Mouse (Mus musculus): Measurements from ENCODE around the gene Psmb7.

The Psmb7 gene

DNA sequence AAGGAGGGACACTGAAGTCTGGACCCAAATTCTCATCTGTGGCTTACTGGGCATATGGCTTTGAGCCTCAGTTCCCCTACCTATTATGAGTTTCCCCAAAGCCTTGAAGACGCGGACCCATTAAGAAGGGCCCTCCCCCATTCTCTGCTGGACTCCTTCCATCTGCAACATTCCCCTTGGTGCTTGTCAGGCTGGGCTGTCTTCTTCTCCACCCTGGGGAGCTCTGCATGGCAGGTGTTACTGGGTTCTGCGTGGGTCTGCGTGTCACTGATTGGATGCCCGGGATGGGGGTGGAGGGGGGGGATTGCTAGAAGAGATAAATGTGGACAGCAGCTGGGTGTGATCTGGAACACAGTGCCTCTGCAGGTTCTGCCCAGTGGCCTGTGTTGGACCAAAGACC is 97.1 kb downstream of the Psmb7 start:
- TF ChIP-seq GATA4 (IDR thresholded peaks at IDR 0.05; ENCODE audit: insufficient replicate concordance, low read length), result no peak

DNA sequence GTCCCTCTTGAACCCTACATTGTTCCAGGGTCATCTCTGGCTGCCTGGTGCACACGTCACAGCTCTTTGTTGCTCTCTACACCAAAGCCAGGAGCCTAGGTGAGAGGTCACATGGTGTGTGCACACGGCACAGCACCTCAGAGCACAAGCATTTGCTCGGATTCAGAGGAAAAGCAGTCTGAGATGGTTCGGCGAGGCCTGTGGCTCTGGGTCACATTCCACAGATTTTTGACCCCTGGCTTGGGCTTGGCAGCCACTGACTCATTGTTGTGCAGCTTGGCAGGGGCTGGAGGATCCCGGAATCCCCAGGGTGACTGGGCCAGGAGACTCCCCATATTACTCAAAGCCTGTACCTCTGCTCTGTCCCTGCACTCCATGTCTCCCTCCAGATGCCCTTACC is 97.7 kb downstream of the Psmb7 start:
- TF ChIP-seq GATA4 (IDR thresholded peaks at IDR 0.05; ENCODE audit: insufficient replicate concordance, low read length), result no peak

DNA sequence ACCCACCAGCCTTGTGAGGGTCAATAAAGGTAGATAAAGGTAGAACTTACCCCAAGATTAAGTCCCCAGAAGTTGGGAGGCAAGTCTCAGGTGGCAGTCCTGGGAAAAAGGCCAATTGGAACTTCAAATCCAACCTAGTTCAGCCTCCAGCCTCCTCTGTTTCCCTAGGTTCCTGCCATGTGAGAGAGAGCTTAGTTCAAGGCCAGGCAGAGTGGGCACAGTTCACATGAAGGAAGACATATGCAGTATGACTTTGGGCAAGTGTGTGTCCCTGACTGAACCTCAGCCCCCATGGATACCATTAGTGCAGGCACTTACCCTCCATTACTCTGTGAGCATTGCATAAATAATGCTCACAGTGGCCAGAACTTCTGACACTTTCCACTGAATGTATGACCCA is 98.2 kb downstream of the Psmb7 start:
- TF ChIP-seq GATA4 (IDR thresholded peaks at IDR 0.05; ENCODE audit: insufficient replicate concordance, low read length), result no peak

DNA sequence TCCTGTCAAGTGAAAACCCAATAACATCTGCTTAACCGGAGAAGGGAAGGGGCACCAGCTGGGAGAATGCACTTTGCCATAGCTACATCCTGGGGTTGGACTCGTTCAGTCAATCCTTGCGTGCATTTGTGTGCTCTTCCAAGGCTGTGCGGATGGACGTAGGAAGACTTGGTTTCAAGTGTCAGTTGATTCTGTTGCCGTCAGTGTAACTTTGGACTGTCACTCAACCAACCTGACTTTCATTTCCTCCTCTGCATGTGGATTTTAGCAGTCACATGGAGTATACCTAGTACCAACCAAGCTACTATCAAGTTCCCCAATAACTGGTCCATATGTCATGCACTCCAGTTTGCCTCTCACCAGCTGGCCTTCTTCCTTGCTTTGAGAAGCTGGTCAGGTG is 98.9 kb downstream of the Psmb7 start:
- TF ChIP-seq GATA4 (IDR thresholded peaks at IDR 0.05; ENCODE audit: insufficient replicate concordance, low read length), result no peak

DNA sequence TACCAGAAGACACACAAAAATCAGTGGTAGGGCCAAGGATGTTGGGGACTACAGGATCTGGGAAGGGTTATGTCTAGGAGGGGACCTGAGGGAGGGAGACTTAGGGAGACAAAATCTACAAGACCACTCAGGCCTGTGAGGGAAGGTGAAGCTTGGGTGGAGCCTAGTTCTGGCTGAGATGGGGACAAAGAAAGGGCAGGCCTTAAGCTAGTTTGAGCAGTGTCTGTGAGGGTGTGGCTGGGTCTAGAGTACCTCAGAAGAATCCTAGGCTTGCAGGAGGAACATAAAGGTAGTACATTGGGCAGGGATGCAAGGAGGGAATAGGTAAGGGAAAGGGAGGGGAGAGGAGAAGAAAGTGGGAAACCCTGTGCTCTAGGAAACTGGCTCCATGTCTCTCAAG is 99.5 kb downstream of the Psmb7 start:
- TF ChIP-seq GATA4 (IDR thresholded peaks at IDR 0.05; ENCODE audit: insufficient replicate concordance, low read length), result no peak

DNA sequence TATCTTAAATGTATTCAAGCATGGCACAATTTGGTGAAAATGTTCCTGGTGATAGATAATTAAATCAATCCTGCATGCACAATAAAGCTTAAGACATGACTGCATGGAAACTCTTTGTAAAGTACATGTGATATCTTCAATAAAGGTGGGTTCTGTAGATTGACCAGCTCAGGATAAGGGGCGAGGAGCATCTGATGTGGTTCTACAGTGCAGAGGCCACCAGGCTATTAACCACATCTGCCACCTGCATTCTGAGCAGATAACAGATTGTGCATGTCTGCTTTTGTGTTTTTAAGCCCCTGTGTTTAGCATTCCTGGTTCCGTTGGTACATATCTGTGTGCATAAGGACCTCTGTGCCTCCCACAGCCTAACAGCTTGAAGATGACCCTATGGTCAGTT is 100.7 kb downstream of the Psmb7 start:
- no peak for TF ChIP-seq GATA4 (IDR thresholded peaks at IDR 0.05; ENCODE audit: insufficient replicate concordance, low read length)

DNA sequence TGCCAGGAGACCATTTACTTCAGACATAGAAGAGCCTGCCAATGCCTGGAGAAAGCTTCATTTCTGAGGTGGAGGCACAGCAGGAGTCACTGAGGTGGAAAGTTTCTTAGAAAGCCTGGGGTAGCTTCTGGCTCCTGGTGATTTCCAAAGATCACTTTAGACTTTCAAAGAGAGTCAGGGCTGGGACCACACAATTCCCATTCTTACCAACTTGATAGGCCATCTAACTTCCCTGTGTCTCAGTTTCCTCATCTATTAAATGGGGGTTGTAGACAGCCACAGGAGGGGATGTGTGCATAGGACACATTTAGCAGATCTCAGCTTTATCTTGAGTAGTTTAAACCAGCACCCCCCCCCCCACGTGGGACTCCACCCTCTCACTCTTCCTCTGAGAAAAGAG is 101.5 kb downstream of the Psmb7 start:
- no peak for TF ChIP-seq GATA4 (IDR thresholded peaks at IDR 0.05; ENCODE audit: insufficient replicate concordance, low read length)

DNA sequence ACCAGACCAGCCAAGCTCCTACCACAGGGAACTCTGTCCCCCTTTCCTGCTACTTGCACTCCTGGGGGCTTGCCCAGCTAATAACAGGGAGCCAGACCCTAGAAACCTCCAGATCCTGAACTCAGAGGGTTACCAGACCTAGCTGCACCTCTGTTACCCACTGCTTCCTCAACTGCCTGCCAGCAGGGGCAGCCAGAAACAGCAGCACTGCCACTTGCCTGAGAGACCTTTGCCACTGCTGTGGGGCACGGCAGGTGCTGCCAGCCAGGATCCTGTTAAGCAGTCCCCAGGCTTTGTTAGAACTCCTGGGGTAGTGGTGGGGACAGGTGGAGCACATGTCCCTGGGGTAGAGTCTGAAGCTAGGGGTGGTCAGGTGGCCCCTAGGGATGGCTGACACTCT is 102.3 kb downstream of the Psmb7 start:
- no peak for TF ChIP-seq GATA4 (IDR thresholded peaks at IDR 0.05; ENCODE audit: insufficient replicate concordance, low read length)

DNA sequence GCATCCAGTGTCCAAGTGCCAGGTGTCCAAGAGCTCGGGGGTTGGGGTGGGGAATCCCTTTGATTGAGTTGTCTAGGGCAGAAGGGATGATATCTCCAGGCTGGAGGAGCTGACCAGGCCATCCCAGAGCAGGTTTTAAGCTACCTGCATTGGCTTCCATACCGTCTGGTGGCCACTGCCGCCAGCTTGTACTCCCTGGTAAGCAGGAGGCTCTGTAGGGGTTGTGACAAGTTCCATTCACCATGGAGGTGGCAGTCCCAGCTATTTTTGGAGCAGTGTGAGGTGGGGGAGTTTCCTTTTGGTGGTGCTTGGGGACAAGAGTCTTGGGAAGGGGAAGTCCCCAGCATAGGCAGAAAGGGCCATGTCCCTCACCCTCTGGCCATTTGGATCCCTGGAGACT is 102.8 kb downstream of the Psmb7 start:
- no peak for TF ChIP-seq GATA4 (IDR thresholded peaks at IDR 0.05; ENCODE audit: insufficient replicate concordance, low read length)

DNA sequence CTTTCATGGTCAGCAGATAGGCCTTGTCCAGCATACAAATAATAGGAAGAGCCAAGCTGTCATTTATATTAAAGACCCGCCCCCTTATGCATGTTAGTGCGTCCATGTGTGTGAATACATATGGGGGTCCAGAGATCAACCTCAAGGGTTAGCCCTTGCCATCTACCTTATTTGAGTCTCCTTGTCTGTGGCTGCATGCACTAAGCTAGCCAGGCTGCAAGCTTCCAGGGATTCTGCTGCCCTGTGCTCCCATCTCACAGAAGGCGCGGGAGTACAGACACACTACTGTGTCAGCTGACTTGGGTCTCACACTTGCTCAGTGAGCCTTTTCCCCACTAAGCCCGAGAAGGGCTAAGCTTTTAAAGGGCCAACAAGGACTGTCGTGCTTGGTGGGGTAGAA is 103.2 kb downstream of the Psmb7 start:
- no peak for TF ChIP-seq GATA4 (IDR thresholded peaks at IDR 0.05; ENCODE audit: insufficient replicate concordance, low read length)

DNA sequence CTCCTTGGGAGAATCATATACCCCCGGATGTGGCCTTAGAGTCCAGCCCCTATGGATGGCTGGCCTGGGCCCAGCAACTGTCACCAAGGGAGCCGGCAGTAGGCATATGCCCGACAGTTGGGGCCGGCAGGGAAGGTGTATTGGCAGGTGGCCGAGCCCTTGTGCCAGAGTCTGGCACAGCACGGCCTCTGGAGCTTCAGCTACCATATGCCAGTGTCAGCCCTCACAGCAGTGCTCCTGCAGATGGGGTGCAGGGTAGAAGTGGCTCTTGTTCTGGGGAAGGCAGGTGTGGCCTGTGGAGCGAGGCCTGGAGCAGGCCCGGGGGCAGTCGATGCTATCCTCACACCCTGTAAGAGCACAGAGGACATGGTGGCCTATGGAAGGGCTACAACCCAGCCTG is 104.2 kb downstream of the Psmb7 start:
- TF ChIP-seq GATA4 (IDR thresholded peaks at IDR 0.05; ENCODE audit: insufficient replicate concordance, low read length), result no peak

Measured in liver, adult (tissue).